Mouse (Mus musculus) C2C12 (cell line): Measurements from ENCODE around the gene Hjurp.

ENCODE experiments used
- CTCF ChIP-seq: IDR thresholded peaks from one replicate; pipeline ENCODE4 v1.5.1; 2011; ENCODE audit not compliant: control insufficient read depth, insufficient read depth, insufficient read length
- MAX ChIP-seq: IDR thresholded peaks from one replicate; pipeline ENCODE4 v1.6.1; 2011; ENCODE audit warnings: mild to moderate bottlenecking, control low read depth
- MYOD1 ChIP-seq: IDR thresholded peaks from one replicate; pipeline ENCODE4 v1.6.1; 2011; ENCODE audit warnings: low read depth; ENCODE audit not compliant: control insufficient read depth, insufficient read length
- MYOG ChIP-seq: IDR thresholded peaks from one replicate; pipeline ENCODE4 v1.6.1; 2011; ENCODE audit not compliant: control insufficient read depth, insufficient read length; ENCODE audit errors: extremely low read depth
- USF1 ChIP-seq: IDR thresholded peaks from one replicate; pipeline ENCODE4 v1.6.1; 2011; ENCODE audit warnings: low read depth, mild to moderate bottlenecking, control low read depth, moderate library complexity

DNA sequence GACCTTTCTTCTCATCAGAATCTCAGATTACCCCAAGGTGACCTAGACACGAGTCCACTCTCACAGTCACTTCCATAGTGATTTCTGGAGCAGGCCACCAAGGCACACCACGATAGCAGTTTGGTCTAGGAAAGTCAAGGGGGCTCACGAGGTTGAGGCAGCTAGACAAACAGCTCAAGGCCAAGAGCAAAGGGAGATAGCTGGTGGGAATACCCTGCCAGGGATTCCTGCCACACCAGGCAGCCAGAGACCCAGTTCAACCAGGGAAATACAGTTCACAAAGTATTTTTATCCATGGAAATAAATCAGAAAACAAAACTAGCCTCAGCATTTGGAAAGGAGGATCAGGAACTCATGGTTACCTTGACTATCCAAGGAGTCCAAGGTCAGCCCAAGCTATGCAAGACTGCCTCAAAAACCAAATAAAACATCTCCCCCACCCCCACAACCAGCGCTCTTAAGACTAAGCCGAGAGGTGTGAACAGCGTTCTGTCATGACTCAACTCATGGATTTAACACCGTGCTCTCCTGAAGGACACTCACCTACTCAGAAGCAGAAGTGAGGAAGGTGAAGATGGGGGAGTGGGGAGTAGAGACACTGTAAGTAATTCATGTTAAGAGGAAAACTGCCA is 13.1 kb downstream of the Hjurp start:
- no peak for TF ChIP-seq CTCF
- no peak for TF ChIP-seq MYOD1
- TF ChIP-seq MAX, result no peak
- TF ChIP-seq USF1, result no peak
- no peak for TF ChIP-seq MYOG
